Mouse (Mus musculus) lung, adult 10 weeks (tissue): ENCODE measurements around the gene Armcx5. TPM values are rescaled to one million over a fixed set of nuclear protein-coding genes. Genes with fewer than 3 reads are reported as not detected.

Source experiments
- polyA plus RNA-seq: library from polyadenylated mRNA; stranded (reverse); fragments of 350-450 nt; fragmentation: Illumina TruSeq; extraction: RNeasy Lipid Tissue Mini Kit (QIAGEN cat#74804); gene quantifications from one replicate; pipeline ENCODE4 v1.2.3, GENCODE M21; 2014; ENCODE audit warnings: low read depth, low replicate concordance; ENCODE audit not compliant: insufficient read depth

Gene Armcx5
- polyA plus RNA-seq = 2.8 TPM

DNA sequence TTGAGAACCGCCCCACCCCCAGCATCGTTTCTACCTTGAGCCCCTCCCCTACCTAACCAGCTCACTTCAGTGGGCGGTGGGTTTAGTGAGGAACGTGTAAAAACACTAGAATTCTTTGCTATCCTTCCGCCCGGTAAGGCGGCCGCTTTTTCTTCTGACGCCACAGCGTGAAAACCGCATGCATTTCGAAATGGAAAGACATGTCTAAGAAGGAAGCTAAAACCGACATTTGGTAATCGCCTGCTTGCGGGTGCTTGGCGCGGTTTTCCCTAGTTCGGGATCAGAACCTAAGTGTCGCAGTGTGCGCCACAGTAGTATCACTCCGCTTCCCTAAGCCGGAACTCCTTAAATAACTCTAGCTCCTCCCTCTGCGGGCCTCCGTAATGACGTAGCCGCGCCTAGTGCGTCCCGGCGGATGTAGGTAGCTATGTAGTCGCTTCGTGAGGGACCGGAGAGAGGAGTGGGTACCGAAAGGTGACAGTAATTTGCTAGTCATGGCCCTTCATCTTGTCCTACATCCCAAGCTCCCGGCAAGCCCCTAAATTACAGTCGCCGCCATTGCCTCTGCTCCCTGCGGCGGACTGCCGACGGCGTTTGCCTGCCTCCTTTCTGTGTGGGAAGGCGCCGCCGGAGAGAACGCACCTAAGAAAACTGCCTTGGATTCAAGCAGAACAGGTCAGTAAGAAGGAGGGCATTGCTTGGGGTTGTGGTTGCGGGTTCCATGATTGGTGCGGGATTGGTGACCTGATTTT lies at the start of gene Armcx5, which contains the start of gene Gprasp1:
Armcx5 (plus strand) TSS at position 430 of the 752 bp plus-strand sequence.
Gprasp1 (plus strand) TSS at position 430 of the 752 bp plus-strand sequence.

DNA sequence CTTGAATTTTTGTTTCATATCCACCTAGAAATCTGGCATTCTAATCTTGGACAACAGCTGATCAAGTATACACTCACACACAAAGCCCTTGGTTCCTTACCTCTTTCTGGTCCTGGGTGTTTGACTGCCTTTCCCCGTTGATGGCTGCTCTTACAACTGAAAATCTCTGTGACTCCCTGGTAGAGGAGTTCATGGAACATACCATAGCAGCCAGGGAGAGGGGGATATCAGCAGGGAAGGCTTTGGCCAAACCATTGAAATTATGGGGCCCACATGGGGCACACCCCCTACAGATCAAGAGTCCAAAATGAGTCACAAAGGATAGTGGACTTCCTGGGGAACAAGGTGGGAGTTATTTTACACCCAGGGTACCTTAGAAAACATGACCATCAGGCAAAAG lies 48.9 kb upstream of the Armcx5 start, which contains the start of gene Tcp11x2:
Tcp11x2 (minus strand) TSS at position 158 of the 400 bp plus-strand sequence.

GRCm38 (mm10) chrX:135725161-135725560 lies 17.4 kb upstream of the Armcx5 start, which contains the start of gene Tmsb15a:
Gene Tmsb15a, minus strand, starts transcription at chrX:135725261.

Other genes starting within 250 kb of the Armcx5 start
- gene AV320801, start 248.1 kb upstream of the Armcx5 start, polyA plus RNA-seq = not detected
- 0.27 TPM for gene Nxf7, start 144.0 kb upstream of the Armcx5 start, polyA plus RNA-seq
- not detected for gene Prame, start 115.0 kb upstream of the Armcx5 start, polyA plus RNA-seq
- gene Tcp11x2, start 48.9 kb upstream of the Armcx5 start, polyA plus RNA-seq = not detected
- not detected for gene Tmsb15a, start 17.5 kb upstream of the Armcx5 start, polyA plus RNA-seq
- 9.2 TPM for gene Gprasp1, start within 50 bp of the Armcx5 start, polyA plus RNA-seq
- gene Bhlhb9, start 54.9 kb downstream of the Armcx5 start, polyA plus RNA-seq = 5.2 TPM
- 0.95 TPM for gene Gprasp2, start 96.3 kb downstream of the Armcx5 start, polyA plus RNA-seq